Mouse (Mus musculus) heart, adult 18-20 months (tissue): Measurements from ENCODE around the gene Hist2h2bb. TPM values are rescaled to one million over a fixed set of nuclear protein-coding genes. Genes with fewer than 3 reads are reported as not detected.
"Not testable (repeated sequence)": the region's sequence is repeated elsewhere in the genome, so short reads cannot be mapped to it uniquely, and the experiment has no call there.

ENCODE experiments used
- DNase-seq, 2 experiments: peaks; one replicate each; pipeline ENCODE4 v3.0.0; 2021 to 2022; ENCODE audit warnings: mixed read lengths in 1 of 2
- total RNA-seq, 2 experiments: library from RNA; stranded (reverse); gene quantifications; 2 replicates each; pipeline ENCODE4 v1.2.3; 2021

Hist2h2bb gene
- total RNA-seq, 2 experiments from 2014 or later: 30.7 to 37.2 TPM

GRCm38 (mm10) chr3:96239949-96240798 is 29.4 kb upstream of the Hist2h2bb start, which contains the start of gene Hist2h2aa2:
Hist2h2aa2 (minus strand) TSS chr3:96240276.
- peak; percentile 97 to 98 for DNase-seq

- no peak for DNase-seq
Measured at GRCm38 (mm10) chr3:96240799-96241197, 28.8 kb upstream of the Hist2h2bb start.

DNA sequence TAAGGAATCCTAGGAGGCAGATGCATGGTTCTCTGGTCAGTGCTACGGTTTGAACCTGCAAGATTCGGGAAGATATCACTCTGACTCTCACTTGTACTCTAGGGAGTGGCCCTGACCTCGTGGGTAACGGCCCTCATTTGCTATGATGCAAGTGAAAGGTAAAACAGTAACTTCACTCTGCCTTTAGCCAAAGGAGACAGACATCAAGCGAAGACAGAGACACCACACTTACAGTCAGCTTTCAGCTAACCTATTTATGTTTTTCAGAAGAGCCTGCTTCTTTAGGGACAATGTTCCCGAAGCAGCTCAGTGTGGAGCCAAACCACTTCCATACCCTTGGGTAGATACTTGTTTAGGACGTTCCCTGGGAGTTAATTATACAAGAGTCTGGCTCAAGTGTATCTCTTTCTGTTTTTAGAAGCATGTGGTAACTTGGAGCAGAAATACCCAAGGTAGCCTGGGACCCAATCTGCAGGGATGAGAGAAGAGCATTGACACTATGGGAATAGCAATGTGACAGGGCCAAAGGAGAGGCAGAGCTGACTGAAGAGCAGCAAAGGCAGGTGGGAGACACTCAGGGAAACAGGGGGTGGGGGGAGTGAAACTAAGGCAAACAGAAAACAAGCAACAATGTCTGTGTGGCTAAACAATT is 25.5 kb upstream of the Hist2h2bb start:
- peak; percentile 39 to 42 for DNase-seq

- peak; percentile 91 to 92 for DNase-seq
Measured at GRCm38 (mm10) chr3:96245003-96245886, 24.3 kb upstream of the Hist2h2bb start, which contains the start of gene Hist2h2aa1. Hist2h2aa1 (plus strand) TSS chr3:96245497.

- DNase-seq: not testable (repeated sequence)
Measured at GRCm38 (mm10) chr3:96246018-96246417, 23.5 kb upstream of the Hist2h2bb start.

- not testable (repeated sequence) for DNase-seq
Measured at GRCm38 (mm10) chr3:96246427-96246856, 23.1 kb upstream of the Hist2h2bb start, which contains the start of gene Hist2h3c1. Hist2h3c1 (plus strand) TSS chr3:96246685.

- DNase-seq: no peak
Measured at GRCm38 (mm10) chr3:96247356-96248140, 22.0 kb upstream of the Hist2h2bb start.

DNA sequence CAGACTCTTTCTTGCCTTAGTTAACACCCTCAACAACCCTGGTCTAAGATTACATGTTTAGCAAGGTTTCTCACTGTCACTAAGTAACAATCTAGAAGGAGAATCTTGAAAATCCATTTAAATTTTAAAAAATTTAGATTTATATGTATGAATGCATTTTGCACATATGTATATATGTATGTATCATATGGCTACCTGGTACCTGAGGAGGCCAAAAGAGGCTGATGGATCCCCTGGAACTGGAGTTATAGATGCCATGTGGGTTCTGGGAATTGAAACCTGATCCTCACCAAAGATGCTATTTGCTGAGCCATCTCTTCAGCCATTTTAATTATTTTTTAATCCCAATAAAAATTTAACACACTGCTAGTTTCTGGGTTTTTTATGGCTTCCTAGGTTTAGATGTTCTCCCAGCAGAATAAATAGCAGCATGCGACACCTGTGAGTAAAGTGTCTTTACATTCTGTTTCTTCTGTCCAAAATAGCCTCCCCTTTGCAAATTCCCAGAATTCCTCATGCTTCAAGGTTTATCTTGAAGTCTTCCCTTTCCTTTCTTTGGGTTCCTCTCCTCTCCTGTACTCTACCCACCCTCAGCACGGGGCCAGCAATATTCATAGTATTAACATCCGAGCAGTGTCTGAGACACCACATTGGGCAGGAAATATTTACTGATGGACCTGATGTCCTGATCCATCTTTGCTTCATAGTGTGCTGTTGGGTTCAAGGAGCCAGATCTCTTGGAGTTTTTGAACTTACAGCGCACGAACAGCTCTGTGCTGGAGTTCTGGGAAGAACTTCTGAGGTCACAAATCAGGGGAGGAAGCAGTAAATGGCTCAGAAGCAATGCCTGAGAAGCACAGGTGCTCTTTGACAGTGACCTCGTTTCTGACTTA is 21.2 kb upstream of the Hist2h2bb start:
- no peak for DNase-seq

DNA sequence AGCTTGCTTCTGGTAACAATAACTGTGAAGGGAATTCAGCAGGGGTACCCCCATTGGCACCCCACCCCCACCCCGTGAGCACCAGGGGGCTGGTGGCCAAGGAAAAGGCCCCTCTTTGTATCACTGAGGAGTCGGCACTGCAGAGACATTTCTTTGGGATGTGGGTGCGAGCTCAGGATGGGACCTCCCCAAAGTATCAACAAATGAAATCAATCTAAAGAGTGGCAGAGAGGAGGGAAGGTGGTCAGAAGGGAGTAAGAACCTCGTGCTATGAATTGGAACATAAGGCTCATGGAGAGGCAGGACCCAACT is 20.6 kb upstream of the Hist2h2bb start:
- DNase-seq: no peak

DNA sequence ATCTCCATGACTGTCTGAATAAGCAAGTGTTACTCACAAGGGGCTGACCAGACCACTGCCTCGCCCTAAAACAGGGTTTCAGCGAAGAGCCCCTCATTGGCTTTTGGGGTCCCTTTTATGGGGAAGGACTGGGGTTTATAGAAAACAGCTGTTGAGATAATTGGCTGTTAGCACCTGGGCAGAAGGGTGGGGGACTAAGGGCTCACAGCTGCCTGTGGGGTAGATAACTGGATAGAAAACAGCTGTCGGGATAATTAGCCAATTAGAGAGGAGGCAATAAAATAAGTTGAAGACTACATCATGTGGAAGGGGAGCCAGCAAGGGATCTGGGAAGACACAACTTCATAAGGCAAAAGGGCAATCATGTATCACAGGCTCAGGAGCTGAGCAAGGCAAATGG is 18.7 kb upstream of the Hist2h2bb start:
- no peak for DNase-seq

DNA sequence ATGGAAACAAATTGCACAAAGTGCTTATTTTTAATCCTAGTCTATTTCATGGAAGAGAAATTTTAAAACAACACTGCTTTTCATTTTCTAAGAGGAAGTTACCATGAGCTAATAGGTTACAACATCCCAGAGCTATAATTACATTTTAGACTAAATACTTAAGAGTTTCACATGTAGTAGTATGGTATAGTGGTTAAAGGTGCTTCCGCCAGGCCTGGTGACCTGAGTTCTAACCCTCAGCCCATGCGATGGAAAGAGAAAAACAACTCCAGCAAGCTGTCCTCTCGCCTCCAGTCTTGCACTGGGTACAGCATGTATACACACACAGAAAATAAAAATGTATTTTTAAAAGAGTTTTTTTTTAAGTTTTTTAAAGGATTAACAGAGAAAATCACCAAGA is 17.8 kb upstream of the Hist2h2bb start:
- no peak for DNase-seq

DNA sequence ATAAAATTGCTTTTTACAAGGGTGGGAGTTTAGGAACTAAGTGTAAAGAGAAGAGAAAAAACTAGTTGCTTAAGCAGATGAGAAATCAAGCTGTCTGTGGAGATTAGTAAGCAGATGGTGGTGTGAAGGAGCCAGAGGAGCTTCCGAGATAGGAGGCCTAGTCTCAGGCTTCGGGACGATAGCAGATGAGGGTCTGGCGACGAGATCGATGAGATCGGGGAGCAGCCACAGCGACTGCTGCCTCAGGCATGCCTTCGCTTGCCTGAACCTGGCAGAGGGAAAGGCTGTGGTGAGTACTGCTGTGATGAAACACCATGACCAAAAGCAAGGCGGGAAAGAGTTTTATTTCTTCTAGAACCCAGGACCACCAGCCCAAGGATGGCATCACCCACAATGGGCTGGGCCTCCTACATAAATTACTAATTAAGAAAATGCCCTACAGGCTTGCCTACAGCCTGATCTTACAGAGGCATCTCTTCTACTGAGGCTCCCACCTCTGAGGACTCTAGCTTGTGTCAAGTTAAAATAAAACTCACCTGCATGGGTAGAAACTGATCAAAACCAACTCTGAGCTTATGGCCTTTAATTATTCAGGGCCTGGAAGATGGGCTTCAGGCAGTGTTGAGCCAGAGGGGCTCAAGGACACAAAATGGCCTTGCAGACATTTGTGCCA is 14.7 kb upstream of the Hist2h2bb start:
- no peak for DNase-seq

DNA sequence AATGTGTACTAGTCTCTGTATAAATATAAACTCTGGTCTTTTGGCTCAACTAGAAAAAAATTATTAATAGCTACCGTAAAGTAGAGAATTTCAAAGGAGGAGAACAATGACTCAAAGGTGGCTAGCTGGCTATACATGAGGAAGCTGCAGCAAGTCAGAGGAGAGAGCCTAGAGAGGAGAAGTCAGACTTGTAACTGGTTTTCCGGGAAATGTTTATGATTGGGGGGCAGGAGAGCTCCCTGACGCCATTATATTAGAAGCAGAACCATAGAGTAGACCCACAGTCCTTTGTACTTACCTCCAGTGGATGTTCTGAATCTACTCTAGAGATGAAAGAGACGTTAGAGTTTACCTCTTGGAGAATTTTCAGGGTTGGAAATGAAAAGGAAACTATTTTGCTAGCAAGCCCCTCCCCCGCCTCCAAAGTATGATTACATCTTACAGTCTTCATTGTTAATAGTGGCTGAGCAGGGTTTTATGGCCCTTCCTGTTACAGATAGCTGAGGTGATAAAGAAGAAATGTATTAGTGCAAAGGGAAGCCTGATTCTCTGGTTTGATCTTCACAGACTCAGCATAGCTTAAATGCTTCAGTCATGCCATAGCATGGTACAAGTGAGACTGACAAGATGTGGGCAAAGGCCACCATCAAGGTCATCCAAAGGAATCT is 13.5 kb upstream of the Hist2h2bb start:
- DNase-seq: no peak

GRCm38 (mm10) chr3:96257190-96257589 is 12.4 kb upstream of the Hist2h2bb start:
- DNase-seq: no peak

DNA sequence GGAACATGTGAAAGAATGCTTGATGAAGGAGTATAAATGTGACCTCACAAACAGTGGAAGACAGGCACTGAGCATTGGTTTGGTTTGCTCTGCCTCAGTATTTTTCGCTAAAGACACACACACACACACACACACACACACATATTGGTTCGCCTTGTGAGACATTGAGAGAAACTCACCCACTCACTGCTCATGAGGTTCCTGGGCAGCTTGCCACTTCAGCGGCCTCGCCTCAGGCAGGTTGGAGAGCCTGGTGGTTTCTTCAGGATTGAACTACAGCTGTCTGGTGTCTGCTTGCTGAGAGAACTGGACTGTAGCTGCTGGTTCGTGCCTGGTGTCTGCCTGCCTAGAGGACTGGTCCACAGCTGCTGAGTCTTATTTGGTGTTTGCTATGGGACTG is 9.3 kb upstream of the Hist2h2bb start:
- DNase-seq: no peak

DNA sequence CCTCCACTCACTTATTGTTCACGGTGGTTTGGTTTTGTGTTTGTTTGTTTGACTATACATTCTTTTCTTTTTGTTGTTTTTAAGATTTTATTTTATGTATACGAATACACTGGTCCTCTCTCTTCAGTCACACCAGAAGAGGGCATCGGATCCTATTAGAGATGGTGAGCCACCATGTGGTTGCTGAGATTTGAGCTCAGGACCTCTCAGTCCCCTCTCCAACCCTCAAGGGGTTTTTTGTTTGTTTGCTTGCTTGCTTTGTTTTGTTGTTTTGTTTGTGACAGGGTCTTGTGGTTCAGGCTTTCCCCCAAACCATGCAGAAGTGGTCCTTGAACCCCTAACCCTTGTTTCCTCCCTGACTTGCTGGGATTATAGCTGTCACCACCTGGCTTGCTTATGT is 7.9 kb upstream of the Hist2h2bb start:
- no peak for DNase-seq

- peak; percentile 92 to 95 for DNase-seq
Measured at GRCm38 (mm10) chr3:96262216-96262875, 7.2 kb upstream of the Hist2h2bb start.

- peak; percentile 98 to 99 for DNase-seq
Measured at GRCm38 (mm10) chr3:96262979-96263550, 6.5 kb upstream of the Hist2h2bb start, which contains the start of gene Hist2h4. Hist2h4 (minus strand) TSS chr3:96263311.
